Mouse (Mus musculus) megakaryocyte, embryonic 14.5 days (primary cell): ENCODE data around the gene E130218I03Rik.

Source experiments
- FLI1 ChIP-seq: IDR thresholded peaks from 2 replicates; pipeline ENCODE4 v1.6.1; 2012; ENCODE audit warnings: low read length, inconsistent platforms, mixed read lengths
- GATA1 ChIP-seq: IDR thresholded peaks from 3 replicates; pipeline ENCODE4 v1.6.1; 2012; ENCODE audit warnings: mixed read lengths, low read length, inconsistent platforms, borderline replicate concordance

- TF ChIP-seq GATA1 (no peak), FLI1 (no peak)
Observed at GRCm38 (mm10) chr4:134227194-134227593, 16.3 kb upstream of the E130218I03Rik start, which contains the start of gene Catsper4.
